Mouse (Mus musculus) forebrain, postnatal 0 days (tissue): ENCODE results near the gene Aida. TPM values are rescaled to one million over a fixed set of nuclear protein-coding genes. Genes with fewer than 3 reads are reported as not detected.
"Not testable (repeated sequence)": the region's sequence is repeated elsewhere in the genome, so short reads cannot be mapped to it uniquely, and the experiment has no call there.

ENCODE experiments used
- ATAC-seq: fragments of 200-750 bp; cut with Nextera tagmentation; 2 replicates; pipeline ENCODE4 v1.8.0; 2017; ENCODE audit warnings: mild to moderate bottlenecking, moderate library complexity
- DNase-seq: peaks from one replicate; pipeline ENCODE4 v3.0.0-alpha.2; 2015
- H3K27ac ChIP-seq: fragments of 300-500 bp; sonication (generic); 2 replicates; pipeline ENCODE4 v1.5.1; 2014; ENCODE audit warnings: low read depth, mild to moderate bottlenecking, antibody characterized with exemption, low read length, moderate library complexity, mixed read lengths
- H3K27me3 ChIP-seq: fragments of 300-500 bp; sonication (generic); 2 replicates; pipeline ENCODE4 v1.6.1; 2014; ENCODE audit warnings: mild to moderate bottlenecking, low read length, mixed read lengths; ENCODE audit not compliant: insufficient read depth
- H3K36me3 ChIP-seq: fragments of 300-500 bp; sonication (generic); 2 replicates; pipeline ENCODE4 v1.6.1; 2014; ENCODE audit warnings: mild to moderate bottlenecking, moderate library complexity; ENCODE audit not compliant: insufficient read depth
- H3K4me1 ChIP-seq: fragments of 300-500 bp; sonication (generic); 2 replicates; pipeline ENCODE4 v1.6.1; 2014; ENCODE audit warnings: antibody characterized with exemption; ENCODE audit not compliant: insufficient read depth
- H3K4me2 ChIP-seq: fragments of 300-500 bp; sonication (generic); 2 replicates; pipeline ENCODE4 v1.6.1; 2014; ENCODE audit warnings: low read depth, mild to moderate bottlenecking, moderate library complexity
- H3K4me3 ChIP-seq: fragments of 300-500 bp; sonication (generic); 2 replicates; pipeline ENCODE4 v1.5.1; 2014; ENCODE audit warnings: low read depth, low read length, mixed read lengths
- H3K9ac ChIP-seq: fragments of 300-500 bp; sonication (generic); 2 replicates; pipeline ENCODE4 v1.6.1; 2014; ENCODE audit warnings: mild to moderate bottlenecking
- H3K9me3 ChIP-seq: fragments of 300-500 bp; sonication (generic); 2 replicates; pipeline ENCODE4 v1.6.1; 2016; ENCODE audit warnings: low read length
- CTCF ChIP-seq: sonication (generic); IDR thresholded peaks from 2 replicates; pipeline ENCODE4 v1.5.1; 2016; ENCODE audit warnings: antibody characterized with exemption, control low read depth, low read depth
- WGBS: fragments of 180-500 bp; shearing (Covaris S2); extraction: QIAGEN DNeasy Blood & Tissue Kit; methylation state at CpG from one replicate; pipeline ENCODE4 v1.1.7; 2014; 5-methylcytosine and 5-hydroxymethylcytosine counted together
- polyA plus RNA-seq: library from polyadenylated mRNA; unstranded; fragments of >200 nt; fragmentation: Nextera tagmentation; extraction: Ambion mirVana; gene quantifications from 2 replicates; pipeline ENCODE4 v1.2.1, GENCODE M21; 2015
- total RNA-seq: library from RNA; depleted of rRNA; stranded (reverse); fragments of >200 nt; gene quantifications from 2 replicates; pipeline ENCODE4 v1.2.3, GENCODE M21; 2014

Aida gene
- total and polyA plus RNA-seq, 2 experiments from 2014 or later: 46.1 to 54.7 TPM

GRCm38 (mm10) chr1:183315783-183316182, 19.4 kb downstream of the Aida start:
- WGBS: 90% methylated on average over 2 of the region's 2 CpGs
- ATAC-seq: no peak
- DNase-seq: no peak

GRCm38 (mm10) chr1:183320708-183321107, 24.3 kb downstream of the Aida start:
- no peak overlapping the region for H3K4me2 ChIP-seq
- peaks cover 64% of the 10 kb centered on the region for H3K36me3 ChIP-seq
- ATAC-seq (no peak), DNase-seq (no peak)
- TF ChIP-seq CTCF: no peak
- no peak overlapping the region for H3K9ac ChIP-seq
- no peak overlapping the region for H3K4me3 ChIP-seq
- 82% methylated on average over 3 of the region's 3 CpGs for WGBS
- no peak overlapping the region for H3K27ac ChIP-seq
- H3K4me1 ChIP-seq: no peaks in the 10 kb centered on the region
- H3K9me3 ChIP-seq: no peaks in the 10 kb centered on the region
- no peaks in the 10 kb centered on the region for H3K27me3 ChIP-seq

More at GRCm38 (mm10) chr1:183315783-183316182, 19.4 kb downstream of the Aida start:
- no peaks in the 10 kb centered on the region for H3K9me3 ChIP-seq
- H3K27ac ChIP-seq: no peak overlapping the region
- peaks cover 57% of the 10 kb centered on the region for H3K36me3 ChIP-seq
- no peak overlapping the region for H3K4me3 ChIP-seq
- H3K4me1 ChIP-seq: no peaks in the 10 kb centered on the region
- H3K27me3 ChIP-seq: no peaks in the 10 kb centered on the region
- H3K4me2 ChIP-seq: no peak overlapping the region
- H3K9ac ChIP-seq: no peak overlapping the region
- peak; percentile 29; the same call in 1 of the 2 replicates for TF ChIP-seq CTCF

GRCm38 (mm10) chr1:183322496-183322895, 26.1 kb downstream of the Aida start:
- not testable (repeated sequence) for H3K4me1 ChIP-seq
- 90% methylated on average over 5 of the region's 5 CpGs for WGBS
- H3K36me3 ChIP-seq: peaks cover 69% of the 10 kb centered on the region

GRCm38 (mm10) chr1:183323923-183324322, 27.5 kb downstream of the Aida start:
- Histone ChIP-seq H3K4me3 (no peak overlapping the region), H3K36me3 (peaks cover 73% of the 10 kb centered on the region), H3K27ac (no peak overlapping the region), H3K9me3 (no peaks in the 10 kb centered on the region), H3K4me2 (no peak overlapping the region), H3K9ac (no peak overlapping the region), H3K27me3 (no peaks in the 10 kb centered on the region), H3K4me1 (no peaks in the 10 kb centered on the region)
- TF ChIP-seq CTCF: no peak
- 97% methylated on average over 2 of the region's 2 CpGs for WGBS
- DNase-seq (no peak), ATAC-seq (no peak)

More at GRCm38 (mm10) chr1:183322496-183322895, 26.1 kb downstream of the Aida start:
- not testable (repeated sequence) for DNase-seq, H3K9ac ChIP-seq, H3K9me3 ChIP-seq, H3K27me3 ChIP-seq, H3K4me3 ChIP-seq, H3K4me2 ChIP-seq, H3K27ac ChIP-seq, ATAC-seq

GRCm38 (mm10) chr1:183324433-183324832, 28.0 kb downstream of the Aida start:
- 93% methylated on average over 6 of the region's 6 CpGs for WGBS
- ATAC-seq: no peak

GRCm38 (mm10) chr1:183327171-183327570, 30.8 kb downstream of the Aida start:
- no peak for TF ChIP-seq CTCF
- Histone ChIP-seq H3K4me1 (no peaks in the 10 kb centered on the region), H3K36me3 (peaks cover 79% of the 10 kb centered on the region), H3K9ac (no peak overlapping the region), H3K9me3 (no peaks in the 10 kb centered on the region), H3K27ac (no peak overlapping the region), H3K4me3 (no peak overlapping the region), H3K27me3 (no peaks in the 10 kb centered on the region), H3K4me2 (no peak overlapping the region)
- DNase-seq (no peak), ATAC-seq (no peak)
- 96% methylated on average over 8 of the region's 8 CpGs for WGBS

More at GRCm38 (mm10) chr1:183324433-183324832, 28.0 kb downstream of the Aida start:
- no peaks in the 10 kb centered on the region for H3K4me1 ChIP-seq
- no peak overlapping the region for H3K9ac ChIP-seq
- no peak overlapping the region for H3K4me3 ChIP-seq
- H3K4me2 ChIP-seq: no peak overlapping the region
- H3K27ac ChIP-seq: no peak overlapping the region
- H3K27me3 ChIP-seq: no peaks in the 10 kb centered on the region
- peaks cover 73% of the 10 kb centered on the region for H3K36me3 ChIP-seq
- DNase-seq: no peak
- no peaks in the 10 kb centered on the region for H3K9me3 ChIP-seq
- TF ChIP-seq CTCF: no peak

GRCm38 (mm10) chr1:183342902-183343301, 46.5 kb downstream of the Aida start:
- not testable (repeated sequence) for H3K4me3 ChIP-seq, DNase-seq, H3K4me2 ChIP-seq, ATAC-seq, H3K9me3 ChIP-seq, H3K27ac ChIP-seq, H3K27me3 ChIP-seq, H3K9ac ChIP-seq
- H3K36me3 ChIP-seq: peaks cover 30% of the 10 kb centered on the region
- peaks cover 10% of the 10 kb centered on the region for H3K4me1 ChIP-seq
- 100% methylated on average over 1 of the region's 1 CpGs for WGBS
